ENCODE assay signal across 10 mouse cellular contexts in genomic region chr17:47143898-47144297, GRCm38 (mm10).
DNase-seq lines count a peak whose midpoint lies in the region; ATAC-seq and TF ChIP-seq lines count a peak whose summit lies in the region.
"Had no signal": no experiment of that assay in that cellular context is flagged by ENCODE, and none has a peak within 500 bp of the region (broad histone marks: within the 10 kb centered on the region; RNA-seq: fewer than 3 reads in every experiment).

No protein-coding gene starts in this region.

- peaks cover 44% of the 10 kb centered on the region for H3K4me1 ChIP-seq in lung, embryonic 16.5 days (replicated peaks; ENCODE audit: control insufficient read depth, insufficient read depth, low read length)
- H3K4me1 ChIP-seq in limb, embryonic 13.5 days, result peaks cover 62% of the 10 kb centered on the region
- H3K4me1 ChIP-seq in stomach, embryonic 15.5 days, result peaks cover 44% of the 10 kb centered on the region

- ATAC-seq in lung, embryonic 16.5 days (ENCODE audit: low read depth), result no peak
- no peak for ATAC-seq in limb, embryonic 13.5 days (ENCODE audit: low FRiP score, low read depth)
- no peak for ATAC-seq in stomach, embryonic 15.5 days (ENCODE audit: insufficient read depth, low FRiP score, low read depth)
- no peak for ATAC-seq in monocyte, adult 5-6 weeks (replicated peaks; ENCODE audit: insufficient number of reproducible peaks, low FRiP score, low TSS enrichment, poor library complexity, severe bottlenecking)
- ATAC-seq in activated CD4-positive, CD25-positive, alpha-beta regulatory T cell, adult 4 months, result no peak
- ATAC-seq: Patski had no signal

- DNase-seq in gastrocnemius, adult 2 months, result no peak
- no peak for DNase-seq in gastrocnemius, adult 18-20 months (ENCODE audit: low spot score)
- no peak for DNase-seq in lung, postnatal 14 days
- DNase-seq: liver, embryonic 13.5 days had no signal

- no peak for TF ChIP-seq CTCF in gastrocnemius, adult 2 months (IDR thresholded peaks at IDR 0.05)

- no peak overlapping the region for H3K9ac ChIP-seq in lung, embryonic 16.5 days (ENCODE audit: low read length)
- no peak overlapping the region for H3K9ac ChIP-seq in limb, embryonic 13.5 days
- no peak overlapping the region for H3K9ac ChIP-seq in stomach, embryonic 15.5 days
- H3K9ac ChIP-seq: liver, embryonic 13.5 days had no signal

- no peaks in the 10 kb centered on the region for H3K36me3 ChIP-seq in lung, embryonic 16.5 days (ENCODE audit: control insufficient read depth, insufficient read depth, low read length)
- peaks cover 10% of the 10 kb centered on the region for H3K36me3 ChIP-seq in limb, embryonic 13.5 days
- no peaks in the 10 kb centered on the region for H3K36me3 ChIP-seq in stomach, embryonic 15.5 days
- H3K36me3 ChIP-seq: liver, embryonic 13.5 days had no signal

- H3K9me3 ChIP-seq in lung, embryonic 16.5 days (ENCODE audit: control insufficient read depth, low read length), result no peaks in the 10 kb centered on the region
- H3K9me3 ChIP-seq in limb, embryonic 13.5 days, result no peaks in the 10 kb centered on the region
- no peaks in the 10 kb centered on the region for H3K9me3 ChIP-seq in stomach, embryonic 15.5 days
- H3K9me3 ChIP-seq: liver, embryonic 13.5 days had no signal

- intact Hi-C loops in gastrocnemius, adult 2 months (cut with DNase I), result no loop called here

- H3K4me3 ChIP-seq in gastrocnemius, adult 2 months, result 0 out of 2 replicates have a peak overlapping the region, but pooled peaks have one; percentile 17
- peak overlapping the region; percentile 79; the same call in 1 of the 2 replicates for H3K4me3 ChIP-seq in lung, embryonic 16.5 days (ENCODE audit: low read length)
- no peak overlapping the region for H3K4me3 ChIP-seq in limb, embryonic 13.5 days
- H3K4me3 ChIP-seq in stomach, embryonic 15.5 days (replicated peaks), result peak overlapping the region; percentile 56; the same call in 1 of the 2 replicates
- H3K4me3 ChIP-seq: liver, embryonic 13.5 days had no signal

- WGBS in lung, embryonic 16.5 days, result 50% methylated on average over 7 of the region's 7 CpGs
- 67% methylated on average over 7 of the region's 7 CpGs for WGBS in limb, embryonic 13.5 days
- WGBS in stomach, embryonic 15.5 days, result 39% methylated on average over 7 of the region's 7 CpGs

- no peak overlapping the region for H3K27ac ChIP-seq in gastrocnemius, adult 2 months
- peak overlapping the region; percentile 52 for H3K27ac ChIP-seq in lung, embryonic 16.5 days (ENCODE audit: low read length)
- H3K27ac ChIP-seq in limb, embryonic 13.5 days, result no peak overlapping the region; the same call in 1 of the 2 replicates
- peak overlapping the region; percentile 16; the same call in 1 of the 2 replicates for H3K27ac ChIP-seq in stomach, embryonic 15.5 days
- H3K27ac ChIP-seq: liver, embryonic 13.5 days had no signal

- peak overlapping the region; percentile 87 for H3K4me2 ChIP-seq in lung, embryonic 16.5 days (ENCODE audit: low read depth, low read length)
- H3K4me2 ChIP-seq in limb, embryonic 13.5 days (replicated peaks), result peak overlapping the region; percentile 90
- H3K4me2 ChIP-seq in stomach, embryonic 15.5 days, result peak overlapping the region; percentile 79
- H3K4me2 ChIP-seq: liver, embryonic 13.5 days had no signal

- H3K27me3 ChIP-seq in lung, embryonic 16.5 days (ENCODE audit: control insufficient read depth, insufficient read depth, low read depth, low read length), result no peaks in the 10 kb centered on the region
- H3K27me3 ChIP-seq in limb, embryonic 13.5 days, result no peaks in the 10 kb centered on the region
- H3K27me3 ChIP-seq in stomach, embryonic 15.5 days (replicated peaks), result no peaks in the 10 kb centered on the region
- H3K27me3 ChIP-seq: Patski had no signal

Comparison
In these comparisons a context has a peak if more than half of its experiments do, and no peak if none do; other contexts are left out.
1. H3K27ac ChIP-seq: peak in lung, embryonic 16.5 days (single experiment) and stomach, embryonic 15.5 days (single experiment); none in gastrocnemius, adult 2 months (single experiment) and limb, embryonic 13.5 days (single experiment).
2. Peak in every context shown above with its lines, with median percentiles within 50 percentile points of each other: H3K4me2 ChIP-seq.